Mouse (Mus musculus) midbrain, embryonic 14.5 days (tissue): ENCODE results near the gene Rprd1b. TPM values are rescaled to one million over a fixed set of nuclear protein-coding genes. Genes with fewer than 3 reads are reported as not detected.
A peak's percentile ranks its signal among the peaks of the same experiment; 100 is the strongest.

Experiments used
- ATAC-seq: fragments of 200-750 bp; cut with Nextera tagmentation; 2 replicates; pipeline ENCODE4 v1.8.0; 2017; ENCODE audit warnings: moderate number of reproducible peaks, moderate library complexity; ENCODE audit not compliant: low FRiP score, low TSS enrichment
- DNase-seq: peaks from one replicate; pipeline ENCODE4 v3.0.0-alpha.2; 2015
- H3K27ac ChIP-seq: fragments of 300-500 bp; sonication (generic); replicated peaks from 2 replicates; pipeline ENCODE4 v1.5.1; 2014; ENCODE audit warnings: mild to moderate bottlenecking, low read depth, low read length, moderate library complexity
- H3K27me3 ChIP-seq: fragments of 300-500 bp; sonication (generic); 2 replicates; pipeline ENCODE4 v1.6.1; 2014; ENCODE audit warnings: low read length, control low read depth, mixed read lengths; ENCODE audit not compliant: control insufficient read depth, insufficient read depth
- H3K36me3 ChIP-seq: fragments of 300-500 bp; sonication (generic); 2 replicates; pipeline ENCODE4 v1.6.1; 2014; ENCODE audit warnings: low read length, control low read depth; ENCODE audit not compliant: control insufficient read depth, insufficient read depth
- H3K4me1 ChIP-seq: fragments of 300-500 bp; sonication (generic); 2 replicates; pipeline ENCODE4 v1.6.1; 2014; ENCODE audit warnings: mild to moderate bottlenecking, antibody characterized with exemption, low read length, control low read depth; ENCODE audit not compliant: control insufficient read depth, insufficient read depth
- H3K4me2 ChIP-seq: fragments of 300-500 bp; sonication (generic); 2 replicates; pipeline ENCODE4 v1.6.1; 2014; ENCODE audit warnings: mild to moderate bottlenecking, low read length, moderate library complexity
- H3K4me3 ChIP-seq: fragments of 300-500 bp; sonication (generic); replicated peaks from 2 replicates; pipeline ENCODE4 v1.5.1; 2014; ENCODE audit warnings: low read depth, low read length
- H3K9ac ChIP-seq: fragments of 300-500 bp; sonication (generic); replicated peaks from 2 replicates; pipeline ENCODE4 v1.6.1; 2014; ENCODE audit warnings: mild to moderate bottlenecking, low read length, moderate library complexity
- H3K9me3 ChIP-seq: fragments of 300-500 bp; sonication (generic); 2 replicates; pipeline ENCODE4 v1.6.1; 2016; ENCODE audit warnings: low read length, control low read depth, mixed read lengths; ENCODE audit not compliant: control insufficient read depth
- WGBS: fragments of 180-500 bp; shearing (Covaris S2); extraction: QIAGEN DNeasy Blood & Tissue Kit; methylation state at CpG from one replicate; pipeline ENCODE4 v1.1.7; 2014; 5-methylcytosine and 5-hydroxymethylcytosine counted together
- polyA plus RNA-seq: library from polyadenylated mRNA; unstranded; fragments of >200 nt; fragmentation: Nextera tagmentation; extraction: Ambion mirVana; gene quantifications from 2 replicates; pipeline ENCODE4 v1.2.1, GENCODE M21; 2014

Gene Rprd1b
- polyA plus RNA-seq, 1 experiment from 2014 or later: 40.2 TPM

- peak; percentile 68 for DNase-seq
- Histone ChIP-seq H3K9me3 (no peaks in the 10 kb centered on the region), H3K27ac (peak overlapping the region; percentile 16; the same call in 1 of the 2 replicates), H3K4me2 (no peak overlapping the region), H3K36me3 (no peaks in the 10 kb centered on the region), H3K9ac (no peak overlapping the region), H3K27me3 (no peaks in the 10 kb centered on the region), H3K4me1 (peaks cover 17% of the 10 kb centered on the region; the same call in 1 of the 2 replicates), H3K4me3 (no peak overlapping the region)
- WGBS: 26% methylated on average over 3 of the region's 3 CpGs
- ATAC-seq: no peak
Observed at GRCm38 (mm10) chr2:158177574-158177973, 149.3 kb downstream of the Rprd1b start.

- Histone ChIP-seq H3K27ac (peak overlapping the region; percentile 16; the same call in 1 of the 2 replicates), H3K36me3 (no peaks in the 10 kb centered on the region), H3K4me1 (peaks cover 17% of the 10 kb centered on the region; the same call in 1 of the 2 replicates), H3K9me3 (no peaks in the 10 kb centered on the region), H3K4me2 (no peak overlapping the region), H3K4me3 (no peak overlapping the region), H3K27me3 (no peaks in the 10 kb centered on the region), H3K9ac (no peak overlapping the region)
- ATAC-seq (no peak), DNase-seq (no peak)
- 69% methylated on average over 4 of the region's 4 CpGs for WGBS
Observed at GRCm38 (mm10) chr2:158178139-158178538, 149.8 kb downstream of the Rprd1b start.

- Histone ChIP-seq H3K9ac (no peak overlapping the region), H3K36me3 (no peaks in the 10 kb centered on the region), H3K9me3 (no peaks in the 10 kb centered on the region), H3K27me3 (no peaks in the 10 kb centered on the region), H3K4me1 (peaks cover 17% of the 10 kb centered on the region; the same call in 1 of the 2 replicates), H3K4me3 (peak overlapping the region; percentile 17; the same call in 1 of the 2 replicates), H3K27ac (no peak overlapping the region), H3K4me2 (peak overlapping the region; percentile 45)
- peak; percentile 62; the same call in 1 of the 2 replicates for ATAC-seq
- WGBS: 7% methylated on average over 19 of the region's 19 CpGs
- peak; percentile 60 for DNase-seq
Observed at GRCm38 (mm10) chr2:158178696-158179369, 150.5 kb downstream of the Rprd1b start.

GRCm38 (mm10) chr2:158179370-158180111 is 151.2 kb downstream of the Rprd1b start:
- peaks cover 17% of the 10 kb centered on the region; the same call in 1 of the 2 replicates for H3K4me1 ChIP-seq
- H3K27me3 ChIP-seq: no peaks in the 10 kb centered on the region
- peak overlapping the region; percentile 17; the same call in 1 of the 2 replicates for H3K4me3 ChIP-seq
- no peaks in the 10 kb centered on the region for H3K9me3 ChIP-seq
- H3K9ac ChIP-seq: no peak overlapping the region
- DNase-seq (peak; percentile 31), ATAC-seq (peak; percentile 24; the same call in 1 of the 2 replicates)
- H3K4me2 ChIP-seq: peak overlapping the region; percentile 45
- 17% methylated on average over 18 of the region's 18 CpGs for WGBS
- no peaks in the 10 kb centered on the region for H3K36me3 ChIP-seq
- H3K27ac ChIP-seq: no peak overlapping the region

GRCm38 (mm10) chr2:158180797-158181196 is 152.5 kb downstream of the Rprd1b start:
- H3K27me3 ChIP-seq: no peaks in the 10 kb centered on the region
- no peak overlapping the region for H3K27ac ChIP-seq
- DNase-seq (peak; percentile 57), ATAC-seq (no peak)
- WGBS: 41% methylated on average over 9 of the region's 9 CpGs
- H3K4me2 ChIP-seq: no peak overlapping the region
- H3K9me3 ChIP-seq: no peaks in the 10 kb centered on the region
- no peak overlapping the region for H3K9ac ChIP-seq
- H3K4me1 ChIP-seq: peaks cover 17% of the 10 kb centered on the region; the same call in 1 of the 2 replicates
- no peaks in the 10 kb centered on the region for H3K36me3 ChIP-seq
- H3K4me3 ChIP-seq: no peak overlapping the region

Other genes with a start within 250 kb of the Rprd1b start
- 38.5 and 56.7 TPM in 2 replicates for gene Vstm2l, start 113.8 kb upstream of the Rprd1b start, polyA plus RNA-seq
- gene Tti1, start 64 bp upstream of the Rprd1b start, polyA plus RNA-seq: 11.4 and 20.5 TPM in 2 replicates
- gene Tgm2, start 117.9 kb downstream of the Rprd1b start, polyA plus RNA-seq: 0.77 and 6.8 TPM in 2 replicates
- 0.97 and 1.4 TPM in 2 replicates for gene D630003M21Rik, start 200.7 kb downstream of the Rprd1b start, polyA plus RNA-seq
- gene Bpi, start 229.6 kb downstream of the Rprd1b start, polyA plus RNA-seq: not detected in 2 replicates